In genomic region chr11:107993792-107994191, GRCm38 (mm10) we compare ENCODE assay signal across 12 mouse cellular contexts.
"Had no signal": no experiment of that assay in that cellular context is flagged by ENCODE, and none has a peak within 500 bp of the region (broad histone marks: within the 10 kb centered on the region; RNA-seq: fewer than 3 reads in every experiment).

No protein-coding gene starts in this region.

- H3K9me3 ChIP-seq: liver, embryonic 15.5 days; lung, embryonic 15.5 days; megakaryocyte, embryonic 14.5 days; midbrain, embryonic 13.5 days; midbrain, embryonic 15.5 days; neural tube, embryonic 12.5 days; stomach, embryonic 15.5 days had no signal

- H3K4me3 ChIP-seq: liver, embryonic 15.5 days; lung, embryonic 15.5 days; megakaryocyte, embryonic 14.5 days; midbrain, embryonic 13.5 days; midbrain, embryonic 15.5 days; neural tube, embryonic 12.5 days; stomach, embryonic 15.5 days had no signal

- H3K27me3 ChIP-seq: liver, embryonic 15.5 days; lung, embryonic 15.5 days; megakaryocyte, embryonic 14.5 days; midbrain, embryonic 13.5 days; midbrain, embryonic 15.5 days; neural tube, embryonic 12.5 days; stomach, embryonic 15.5 days had no signal

- ATAC-seq: liver, postnatal 0 days; lung, postnatal 0 days; midbrain, embryonic 13.5 days; midbrain, embryonic 15.5 days had no signal

- H3K9ac ChIP-seq: liver, embryonic 15.5 days; liver, postnatal 0 days; lung, embryonic 15.5 days; midbrain, embryonic 13.5 days; midbrain, embryonic 15.5 days; neural tube, embryonic 12.5 days; stomach, embryonic 15.5 days had no signal

- H3K4me2 ChIP-seq: lung, embryonic 15.5 days; midbrain, embryonic 11.5 days; midbrain, embryonic 13.5 days; midbrain, embryonic 15.5 days; neural tube, embryonic 12.5 days; stomach, embryonic 15.5 days had no signal

- H3K36me3 ChIP-seq: liver, embryonic 15.5 days; lung, embryonic 15.5 days; midbrain, embryonic 13.5 days; midbrain, embryonic 15.5 days; neural tube, embryonic 12.5 days; stomach, embryonic 15.5 days had no signal

- H3K27ac ChIP-seq: liver, embryonic 15.5 days; lung, embryonic 15.5 days; macrophage; midbrain, embryonic 13.5 days; midbrain, embryonic 15.5 days; neural tube, embryonic 12.5 days; stomach, embryonic 15.5 days; stomach, postnatal 0 days had no signal

- H3K4me1 ChIP-seq: neural tube, embryonic 12.5 days; stomach, embryonic 15.5 days had no signal
